Mouse (Mus musculus) forebrain, embryonic 15.5 days (tissue): ENCODE data around the gene Bcl2l13. TPM values are rescaled to one million over a fixed set of nuclear protein-coding genes. Genes with fewer than 3 reads are reported as not detected.
A peak's percentile ranks its signal among the peaks of the same experiment; 100 is the strongest.

Experiments
- ATAC-seq: fragments of 200-750 bp; cut with Nextera tagmentation; replicated peaks from 2 replicates; pipeline ENCODE4 v1.8.0; 2017; ENCODE audit warnings: mild to moderate bottlenecking, moderate TSS enrichment, moderate library complexity
- H3K27ac ChIP-seq: fragments of 300-500 bp; sonication (generic); replicated peaks from 2 replicates; pipeline ENCODE4 v1.5.1; 2015; ENCODE audit warnings: mild to moderate bottlenecking, inconsistent platforms
- H3K27me3 ChIP-seq: fragments of 300-500 bp; sonication (generic); 2 replicates; pipeline ENCODE4 v1.6.1; 2015; ENCODE audit warnings: inconsistent platforms
- H3K36me3 ChIP-seq: fragments of 300-500 bp; sonication (generic); 2 replicates; pipeline ENCODE4 v1.6.1; 2015; ENCODE audit warnings: mild to moderate bottlenecking, inconsistent platforms
- H3K4me1 ChIP-seq: fragments of 300-500 bp; sonication (generic); 2 replicates; pipeline ENCODE4 v1.6.1; 2015; ENCODE audit warnings: inconsistent platforms
- H3K4me2 ChIP-seq: fragments of 300-500 bp; sonication (generic); replicated peaks from 2 replicates; pipeline ENCODE4 v1.6.1; 2015; ENCODE audit warnings: mild to moderate bottlenecking, inconsistent platforms
- H3K4me3 ChIP-seq: fragments of 300-500 bp; sonication (generic); 2 replicates; pipeline ENCODE4 v1.5.1; 2015; ENCODE audit warnings: mild to moderate bottlenecking, inconsistent platforms
- H3K9ac ChIP-seq: fragments of 300-500 bp; sonication (generic); replicated peaks from 2 replicates; pipeline ENCODE4 v1.6.1; 2015; ENCODE audit warnings: mild to moderate bottlenecking, inconsistent platforms
- H3K9me3 ChIP-seq: fragments of 300-500 bp; sonication (generic); 2 replicates; pipeline ENCODE4 v1.6.1; 2016; ENCODE audit warnings: inconsistent platforms
- WGBS: fragments of 180-500 bp; shearing (Covaris S2); methylation state at CpG from one replicate; pipeline ENCODE4 v1.1.7; 2015; ENCODE audit warnings: mixed read lengths; 5-methylcytosine and 5-hydroxymethylcytosine counted together
- polyA plus RNA-seq: library from polyadenylated mRNA; unstranded; fragments of >200 nt; fragmentation: Nextera tagmentation; extraction: Ambion mirVana; gene quantifications from 2 replicates; pipeline ENCODE4 v1.2.1, GENCODE M21; 2015

Gene Bcl2l13
- polyA plus RNA-seq, 1 experiment from 2014 or later, result 32.6 TPM

GRCm38 (mm10) chr6:120871286-120871685, 35.3 kb downstream of the Bcl2l13 start:
- Histone ChIP-seq H3K4me2 (no peak overlapping the region), H3K4me3 (no peak overlapping the region), H3K27me3 (no peaks in the 10 kb centered on the region), H3K4me1 (0 out of 2 replicates have a peak, but pooled peaks cover 5% of the 10 kb centered on the region), H3K36me3 (peaks cover 7% of the 10 kb centered on the region; the same call in 1 of the 2 replicates), H3K27ac (no peak overlapping the region), H3K9me3 (no peaks in the 10 kb centered on the region), H3K9ac (no peak overlapping the region)
- 77% methylated on average over 2 of the region's 2 CpGs for WGBS
- no peak for ATAC-seq

- Histone ChIP-seq H3K9me3 (no peaks in the 10 kb centered on the region), H3K4me3 (no peak overlapping the region), H3K36me3 (0 out of 2 replicates have a peak, but pooled peaks cover 11% of the 10 kb centered on the region), H3K9ac (no peak overlapping the region), H3K4me2 (no peak overlapping the region), H3K4me1 (0 out of 2 replicates have a peak, but pooled peaks cover 5% of the 10 kb centered on the region), H3K27me3 (no peaks in the 10 kb centered on the region), H3K27ac (peak overlapping the region; percentile 42; the same call in 1 of the 2 replicates)
- 68% methylated on average over 9 of the region's 9 CpGs for WGBS
- ATAC-seq, result no peak
These were observed 37.9 kb downstream of the Bcl2l13 start for GRCm38 (mm10) chr6:120873874-120874273.

- Histone ChIP-seq H3K27me3 (no peaks in the 10 kb centered on the region), H3K27ac (no peak overlapping the region), H3K9me3 (no peaks in the 10 kb centered on the region), H3K9ac (no peak overlapping the region), H3K4me2 (no peak overlapping the region), H3K4me3 (no peak overlapping the region), H3K4me1 (0 out of 2 replicates have a peak, but pooled peaks cover under 1% of the 10 kb centered on the region), H3K36me3 (peaks cover 24% of the 10 kb centered on the region; the same call in 1 of the 2 replicates)
- ATAC-seq, result no peak
- 85% methylated on average over 5 of the region's 5 CpGs for WGBS
These were observed 43.0 kb downstream of the Bcl2l13 start for GRCm38 (mm10) chr6:120879046-120879445.

- WGBS, result 72% methylated on average over 6 of the region's 6 CpGs
- H3K27me3 ChIP-seq, result no peaks in the 10 kb centered on the region
- H3K9ac ChIP-seq, result no peak overlapping the region
- no peaks in the 10 kb centered on the region for H3K4me1 ChIP-seq
- H3K36me3 ChIP-seq, result peaks cover 29% of the 10 kb centered on the region
- no peak for ATAC-seq
- no peaks in the 10 kb centered on the region for H3K9me3 ChIP-seq
- H3K4me2 ChIP-seq, result no peak overlapping the region
- H3K4me3 ChIP-seq, result no peak overlapping the region
- H3K27ac ChIP-seq, result no peak overlapping the region
These were observed 48.4 kb downstream of the Bcl2l13 start for GRCm38 (mm10) chr6:120884436-120884835.

GRCm38 (mm10) chr6:120886696-120887095, 50.7 kb downstream of the Bcl2l13 start:
- Histone ChIP-seq H3K27me3 (no peaks in the 10 kb centered on the region), H3K4me3 (no peak overlapping the region), H3K36me3 (peaks cover 25% of the 10 kb centered on the region), H3K4me1 (no peaks in the 10 kb centered on the region), H3K9ac (no peak overlapping the region), H3K4me2 (no peak overlapping the region), H3K27ac (no peak overlapping the region), H3K9me3 (no peaks in the 10 kb centered on the region)
- ATAC-seq, result no peak
- WGBS, result 92% methylated on average over 17 of the region's 17 CpGs

DNA sequence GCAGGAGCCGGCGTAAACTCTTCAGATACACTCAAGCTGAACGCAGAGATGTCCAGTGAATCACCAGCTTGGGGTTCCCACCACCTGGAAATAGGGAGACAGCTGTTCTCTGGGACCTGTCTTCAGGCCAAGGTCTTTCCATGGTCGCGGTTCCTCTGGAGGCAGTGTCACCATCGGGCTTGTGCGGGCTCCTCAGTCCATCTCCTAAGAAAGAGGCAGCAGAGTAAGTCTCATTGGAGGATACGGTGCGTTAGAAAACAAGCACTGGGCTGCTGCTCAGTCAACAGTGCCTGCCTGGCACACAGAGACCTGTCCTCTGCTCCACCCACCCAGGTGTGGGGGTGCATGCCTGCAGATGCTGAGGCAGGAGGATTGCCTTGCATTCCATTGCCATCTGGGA, 58.1 kb downstream of the Bcl2l13 start:
- ATAC-seq, result no peak
- Histone ChIP-seq H3K36me3 (peaks cover 13% of the 10 kb centered on the region), H3K4me1 (no peaks in the 10 kb centered on the region), H3K27ac (no peak overlapping the region), H3K4me2 (no peak overlapping the region), H3K9ac (no peak overlapping the region), H3K27me3 (no peaks in the 10 kb centered on the region), H3K9me3 (no peaks in the 10 kb centered on the region), H3K4me3 (no peak overlapping the region)
- WGBS, result 95% methylated on average over 9 of the region's 9 CpGs

GRCm38 (mm10) chr6:120894524-120894923, 58.5 kb downstream of the Bcl2l13 start:
- ATAC-seq, result no peak
- Histone ChIP-seq H3K27ac (no peak overlapping the region), H3K36me3 (peaks cover 13% of the 10 kb centered on the region), H3K9ac (no peak overlapping the region), H3K4me1 (no peaks in the 10 kb centered on the region), H3K4me3 (no peak overlapping the region), H3K4me2 (no peak overlapping the region), H3K9me3 (no peaks in the 10 kb centered on the region), H3K27me3 (no peaks in the 10 kb centered on the region)
- 93% methylated on average over 9 of the region's 9 CpGs for WGBS

GRCm38 (mm10) chr6:120898188-120898833, 62.3 kb downstream of the Bcl2l13 start:
- 69% methylated on average over 6 of the region's 6 CpGs for WGBS
- no peaks in the 10 kb centered on the region for H3K9me3 ChIP-seq
- peak; percentile 49; the same call in 1 of the 2 replicates for ATAC-seq
- H3K9ac ChIP-seq, result no peak overlapping the region
- H3K36me3 ChIP-seq, result peaks cover 5% of the 10 kb centered on the region
- H3K4me1 ChIP-seq, result no peaks in the 10 kb centered on the region
- no peak overlapping the region for H3K27ac ChIP-seq
- no peak overlapping the region for H3K4me3 ChIP-seq
- no peaks in the 10 kb centered on the region for H3K27me3 ChIP-seq
- H3K4me2 ChIP-seq, result no peak overlapping the region

- no peak overlapping the region for H3K4me3 ChIP-seq
- H3K4me1 ChIP-seq, result no peaks in the 10 kb centered on the region
- 90% methylated on average over 14 of the region's 14 CpGs for WGBS
- no peak overlapping the region for H3K27ac ChIP-seq
- H3K9ac ChIP-seq, result no peak overlapping the region
- no peak overlapping the region for H3K4me2 ChIP-seq
- no peak for ATAC-seq
- no peaks in the 10 kb centered on the region for H3K27me3 ChIP-seq
- H3K9me3 ChIP-seq, result no peaks in the 10 kb centered on the region
- no peaks in the 10 kb centered on the region for H3K36me3 ChIP-seq
These were observed 66.0 kb downstream of the Bcl2l13 start for GRCm38 (mm10) chr6:120901776-120902645.

DNA sequence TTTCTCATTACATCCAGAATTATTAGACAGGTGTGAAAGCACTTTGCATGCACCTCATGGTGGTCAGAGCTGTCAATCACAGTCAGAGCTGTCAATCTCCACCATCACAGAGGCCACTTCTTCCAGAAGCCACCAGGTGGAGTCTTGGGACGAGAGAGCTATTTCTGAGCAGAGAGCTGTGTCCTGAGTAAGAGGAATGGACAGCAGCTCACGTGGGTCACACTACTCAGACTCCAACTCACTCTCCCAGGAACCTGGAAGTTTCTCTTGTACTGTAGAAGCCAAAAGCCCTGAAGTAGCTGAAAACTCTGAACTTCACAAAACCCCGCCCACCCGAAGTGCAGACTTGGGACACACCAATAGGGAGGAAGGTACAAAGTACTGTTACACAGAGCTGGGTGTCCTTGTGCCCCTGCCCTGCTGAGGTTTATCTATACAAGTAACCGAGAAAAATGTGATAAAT, 67.5 kb downstream of the Bcl2l13 start:
- ATAC-seq, result no peak
- WGBS, result 59% methylated on average over 5 of the region's 5 CpGs
- H3K9ac ChIP-seq, result no peak overlapping the region

DNA sequence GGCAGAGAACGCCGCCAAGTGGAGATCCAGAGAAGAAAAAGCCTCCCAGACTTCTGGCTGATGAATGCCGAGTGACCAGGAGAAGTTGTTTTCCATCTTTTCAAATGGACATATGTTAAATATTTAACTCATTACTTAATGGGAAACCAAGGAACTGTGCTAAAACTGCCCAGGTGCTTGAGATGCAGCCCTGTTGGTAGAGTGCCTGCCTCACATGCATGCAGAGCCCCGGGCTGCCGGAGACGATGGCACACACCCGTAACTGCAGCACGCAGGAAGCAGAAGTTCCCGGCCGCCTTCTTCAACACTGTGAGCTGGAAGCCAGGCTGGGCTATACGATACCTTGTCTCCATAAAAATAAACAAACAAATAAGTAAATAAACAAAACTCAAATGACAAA, 67.9 kb downstream of the Bcl2l13 start:
- Histone ChIP-seq H3K27me3 (no peaks in the 10 kb centered on the region), H3K27ac (no peak overlapping the region), H3K4me1 (no peaks in the 10 kb centered on the region), H3K9ac (no peak overlapping the region), H3K9me3 (no peaks in the 10 kb centered on the region), H3K36me3 (no peaks in the 10 kb centered on the region), H3K4me2 (no peak overlapping the region), H3K4me3 (no peak overlapping the region)
- 89% methylated on average over 11 of the region's 11 CpGs for WGBS
- ATAC-seq, result no peak

More for the DNA sequence above, 67.5 kb downstream of the Bcl2l13 start:
- no peaks in the 10 kb centered on the region for H3K36me3 ChIP-seq
- no peak overlapping the region for H3K4me2 ChIP-seq
- H3K4me3 ChIP-seq, result no peak overlapping the region
- H3K4me1 ChIP-seq, result no peaks in the 10 kb centered on the region
- no peaks in the 10 kb centered on the region for H3K27me3 ChIP-seq
- H3K27ac ChIP-seq, result no peak overlapping the region
- H3K9me3 ChIP-seq, result no peaks in the 10 kb centered on the region

DNA sequence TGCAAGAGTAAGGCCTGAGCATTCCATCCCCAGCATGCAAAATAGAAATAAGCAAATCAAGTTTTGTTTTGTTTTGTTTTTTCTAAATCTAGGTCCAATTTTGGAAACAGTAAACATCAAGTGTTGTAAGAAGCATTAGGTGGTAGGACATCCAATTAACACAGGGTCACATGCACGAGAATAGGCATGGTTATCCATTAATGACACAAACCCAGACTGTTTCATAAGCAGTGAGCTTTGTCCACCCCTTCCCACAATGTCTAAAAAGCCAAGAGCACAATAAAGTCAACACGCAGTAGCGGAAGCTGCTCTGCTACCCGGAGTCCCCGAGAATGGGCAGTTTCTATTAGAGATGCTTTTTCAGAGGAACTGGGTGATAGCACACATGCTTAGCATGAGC, 69.1 kb downstream of the Bcl2l13 start:
- H3K27ac ChIP-seq, result no peak overlapping the region
- H3K9ac ChIP-seq, result no peak overlapping the region
- H3K4me3 ChIP-seq, result no peak overlapping the region
- H3K4me2 ChIP-seq, result no peak overlapping the region
- H3K36me3 ChIP-seq, result no peaks in the 10 kb centered on the region
- 80% methylated on average over 5 of the region's 5 CpGs for WGBS
- H3K9me3 ChIP-seq, result no peaks in the 10 kb centered on the region
- no peak for ATAC-seq
- H3K4me1 ChIP-seq, result no peaks in the 10 kb centered on the region
- H3K27me3 ChIP-seq, result no peaks in the 10 kb centered on the region
